Mouse (Mus musculus): ENCODE measurements at regions not wholly inside any gene's neighbourhood (a gene's known extent, or its start where the extent isn't known, plus 50 kb on each side); places are given as distances from the start of the nearest gene placed in this dataset.
A peak's percentile ranks its signal among the peaks of the same experiment; 100 is the strongest.

GRCm38 (mm10) chr3:58166628-58167027 lies 247.9 kb upstream of the Tsc22d2 start:
- H3K9ac ChIP-seq = no peak overlapping the region
- no peaks in the 10 kb centered on the region for H3K36me3 ChIP-seq
- ATAC-seq (replicated peaks; ENCODE audit: insufficient number of reproducible peaks, insufficient read depth, low FRiP score, low read depth) = peak; percentile 86
- H3K4me3 ChIP-seq = no peak overlapping the region
- no peaks in the 10 kb centered on the region for H3K27me3 ChIP-seq
- peaks cover 51% of the 10 kb centered on the region for H3K4me1 ChIP-seq (replicated peaks)
- H3K27ac ChIP-seq = peak overlapping the region; percentile 83
- WGBS = 9% methylated on average over 2 of the region's 2 CpGs
- H3K4me2 ChIP-seq = no peak overlapping the region
- H3K9me3 ChIP-seq (replicated peaks) = no peaks in the 10 kb centered on the region

DNA sequence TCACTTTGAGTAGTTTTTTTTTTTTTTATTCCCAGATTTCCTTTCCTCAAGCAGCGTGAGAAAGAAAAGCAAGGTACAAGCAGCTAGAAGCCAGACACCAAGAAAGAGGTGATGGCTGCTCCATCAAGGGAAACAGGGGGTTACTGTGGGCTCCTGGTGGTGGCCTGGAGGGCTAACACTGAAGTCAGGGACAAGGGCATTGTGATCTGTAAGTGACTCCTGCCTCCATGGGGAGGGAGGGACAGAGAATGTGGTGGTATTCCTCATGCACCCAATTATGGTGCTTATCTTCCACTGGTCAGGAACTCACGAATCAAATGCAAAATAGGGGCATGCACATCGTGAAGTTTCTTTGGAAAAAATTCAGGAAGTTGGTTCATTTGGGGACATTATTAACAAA lies 247.4 kb upstream of the Tsc22d2 start:
- no peaks in the 10 kb centered on the region for H3K36me3 ChIP-seq
- no peaks in the 10 kb centered on the region for H3K9me3 ChIP-seq (replicated peaks)
- H3K27me3 ChIP-seq = no peaks in the 10 kb centered on the region
- no peak overlapping the region for H3K4me2 ChIP-seq
- H3K4me3 ChIP-seq = no peak overlapping the region
- H3K4me1 ChIP-seq (replicated peaks) = peaks cover 47% of the 10 kb centered on the region
- no peak overlapping the region for H3K9ac ChIP-seq
- peak overlapping the region; percentile 83 for H3K27ac ChIP-seq
- WGBS = 27% methylated on average over 3 of the region's 3 CpGs
- no peak for ATAC-seq (replicated peaks; ENCODE audit: insufficient number of reproducible peaks, insufficient read depth, low FRiP score, low read depth)

GRCm38 (mm10) chr3:58167761-58168290 lies 246.7 kb upstream of the Tsc22d2 start:
- Histone ChIP-seq H3K4me1 (replicated peaks) (peaks cover 39% of the 10 kb centered on the region), H3K36me3 (no peaks in the 10 kb centered on the region), H3K27me3 (no peaks in the 10 kb centered on the region), H3K9me3 (replicated peaks) (no peaks in the 10 kb centered on the region), H3K27ac (no peak overlapping the region), H3K4me3 (no peak overlapping the region), H3K4me2 (no peak overlapping the region), H3K9ac (no peak overlapping the region)
- 80% methylated on average over 1 of the region's 1 CpGs for WGBS
- ATAC-seq (replicated peaks; ENCODE audit: insufficient number of reproducible peaks, insufficient read depth, low FRiP score, low read depth) = no peak

DNA sequence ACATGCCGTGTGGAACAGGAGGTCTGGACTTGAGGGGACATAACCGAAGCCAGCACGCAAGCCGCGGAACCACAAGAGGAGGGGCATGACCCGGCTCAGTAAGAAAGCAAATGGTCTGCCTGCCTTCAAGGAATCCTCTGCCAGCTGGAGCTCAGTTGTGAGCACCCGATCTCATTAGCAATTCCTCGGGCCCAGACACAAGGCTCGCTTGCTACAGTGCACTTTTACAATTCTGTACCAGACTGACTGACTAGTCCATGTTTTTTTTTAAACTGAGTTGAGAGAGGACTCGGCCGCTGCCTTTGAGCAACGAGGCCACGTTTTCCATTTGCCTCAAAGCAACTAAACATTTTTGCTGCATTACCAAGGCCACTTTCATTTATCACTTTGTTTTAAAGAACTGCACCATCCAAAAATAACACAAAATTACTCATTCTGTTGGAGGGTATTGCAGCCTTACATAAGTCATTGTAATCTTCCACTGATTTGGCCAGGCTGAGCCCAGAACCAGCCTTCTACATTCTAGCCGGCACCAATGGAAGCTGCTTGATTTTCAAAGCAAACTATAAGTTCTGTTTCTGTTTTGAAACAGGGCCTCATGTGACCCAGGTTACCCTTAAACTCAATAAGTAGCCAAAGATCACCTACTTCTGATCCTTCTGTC lies 245.9 kb upstream of the Tsc22d2 start:
- Histone ChIP-seq H3K27ac (peak overlapping the region; percentile 7; the same call in 1 of the 2 replicates), H3K36me3 (no peaks in the 10 kb centered on the region), H3K9me3 (replicated peaks) (no peaks in the 10 kb centered on the region), H3K4me1 (replicated peaks) (peaks cover 31% of the 10 kb centered on the region), H3K4me2 (no peak overlapping the region), H3K9ac (no peak overlapping the region), H3K4me3 (no peak overlapping the region), H3K27me3 (no peaks in the 10 kb centered on the region)
- 59% methylated on average over 14 of the region's 14 CpGs for WGBS
- ATAC-seq (replicated peaks; ENCODE audit: insufficient number of reproducible peaks, insufficient read depth, low FRiP score, low read depth) = no peak

- H3K9me3 ChIP-seq (replicated peaks) = no peaks in the 10 kb centered on the region
- no peak overlapping the region for H3K9ac ChIP-seq
- no peaks in the 10 kb centered on the region for H3K36me3 ChIP-seq
- no peak for ATAC-seq (replicated peaks; ENCODE audit: insufficient number of reproducible peaks, insufficient read depth, low FRiP score, low read depth)
- H3K27ac ChIP-seq = no peak overlapping the region
- peaks cover 26% of the 10 kb centered on the region for H3K4me1 ChIP-seq (replicated peaks)
- no peaks in the 10 kb centered on the region for H3K27me3 ChIP-seq
- H3K4me2 ChIP-seq = no peak overlapping the region
- 91% methylated on average over 6 of the region's 6 CpGs for WGBS
- H3K4me3 ChIP-seq = no peak overlapping the region
These were observed 244.7 kb upstream of the Tsc22d2 start for GRCm38 (mm10) chr3:58169786-58170185.

- peaks cover 6% of the 10 kb centered on the region for H3K4me1 ChIP-seq (replicated peaks)
- H3K27ac ChIP-seq = no peak overlapping the region
- 70% methylated on average over 5 of the region's 5 CpGs for whole genome bisulfite sequencing
- H3K4me3 ChIP-seq = no peak overlapping the region
- H3K9ac ChIP-seq = no peak overlapping the region
- H3K27me3 ChIP-seq = no peaks in the 10 kb centered on the region
- no peak overlapping the region for H3K4me2 ChIP-seq
- no peaks in the 10 kb centered on the region for H3K36me3 ChIP-seq
- ATAC-seq (replicated peaks; ENCODE audit: insufficient number of reproducible peaks, insufficient read depth, low FRiP score, low read depth) = no peak
- no peaks in the 10 kb centered on the region for H3K9me3 ChIP-seq (replicated peaks)
These were observed 242.4 kb upstream of the Tsc22d2 start for GRCm38 (mm10) chr3:58172096-58172495.

- WGBS = 82% methylated on average over 1 of the region's 1 CpGs
- H3K27ac ChIP-seq = no peak overlapping the region
- H3K36me3 ChIP-seq = no peaks in the 10 kb centered on the region
- no peak for ATAC-seq (replicated peaks; ENCODE audit: insufficient number of reproducible peaks, insufficient read depth, low FRiP score, low read depth)
- no peaks in the 10 kb centered on the region for H3K27me3 ChIP-seq
- no peak overlapping the region for H3K4me3 ChIP-seq
- no peak overlapping the region for H3K9ac ChIP-seq
- no peaks in the 10 kb centered on the region for H3K9me3 ChIP-seq (replicated peaks)
- peaks cover 4% of the 10 kb centered on the region for H3K4me1 ChIP-seq (replicated peaks)
- no peak overlapping the region for H3K4me2 ChIP-seq
These were observed 240.7 kb upstream of the Tsc22d2 start for GRCm38 (mm10) chr3:58173821-58174220.

- no peaks in the 10 kb centered on the region for H3K27me3 ChIP-seq
- no peaks in the 10 kb centered on the region for H3K36me3 ChIP-seq
- no peak overlapping the region for H3K4me3 ChIP-seq
- no peak overlapping the region for H3K9ac ChIP-seq
- peaks cover 10% of the 10 kb centered on the region for H3K4me1 ChIP-seq (replicated peaks)
- H3K4me2 ChIP-seq = peak overlapping the region; percentile 14
- H3K27ac ChIP-seq = peak overlapping the region; percentile 91
- 24% methylated on average over 3 of the region's 3 CpGs for WGBS
- ATAC-seq (replicated peaks; ENCODE audit: insufficient number of reproducible peaks, insufficient read depth, low FRiP score, low read depth) = peak; percentile 94
- no peaks in the 10 kb centered on the region for H3K9me3 ChIP-seq (replicated peaks)
These were observed 232.8 kb upstream of the Tsc22d2 start for GRCm38 (mm10) chr3:58181715-58182114.

GRCm38 (mm10) chr3:58182299-58182698 lies 232.2 kb upstream of the Tsc22d2 start:
- Histone ChIP-seq H3K9ac (no peak overlapping the region), H3K9me3 (replicated peaks) (no peaks in the 10 kb centered on the region), H3K4me3 (no peak overlapping the region), H3K27ac (peak overlapping the region; percentile 91), H3K36me3 (no peaks in the 10 kb centered on the region), H3K4me2 (peak overlapping the region; percentile 49), H3K4me1 (replicated peaks) (peaks cover 10% of the 10 kb centered on the region), H3K27me3 (no peaks in the 10 kb centered on the region)
- peak; percentile 90 for ATAC-seq (replicated peaks; ENCODE audit: insufficient number of reproducible peaks, insufficient read depth, low FRiP score, low read depth)
- WGBS = 20% methylated on average over 4 of the region's 4 CpGs

GRCm38 (mm10) chr3:58183279-58183678 lies 231.2 kb upstream of the Tsc22d2 start:
- ATAC-seq (replicated peaks; ENCODE audit: insufficient number of reproducible peaks, insufficient read depth, low FRiP score, low read depth) = no peak
- no peak overlapping the region for H3K4me2 ChIP-seq
- H3K4me1 ChIP-seq (replicated peaks) = peaks cover 10% of the 10 kb centered on the region
- 58% methylated on average over 3 of the region's 3 CpGs for whole genome bisulfite sequencing
- H3K36me3 ChIP-seq = no peaks in the 10 kb centered on the region
- H3K9me3 ChIP-seq (replicated peaks) = no peaks in the 10 kb centered on the region
- no peak overlapping the region for H3K4me3 ChIP-seq
- H3K27me3 ChIP-seq = no peaks in the 10 kb centered on the region
- peak overlapping the region; percentile 91; the same call in 1 of the 2 replicates for H3K27ac ChIP-seq
- no peak overlapping the region for H3K9ac ChIP-seq

- Histone ChIP-seq H3K4me3 (no peak overlapping the region), H3K4me2 (no peak overlapping the region), H3K27ac (no peak overlapping the region), H3K27me3 (no peaks in the 10 kb centered on the region), H3K9me3 (replicated peaks) (no peaks in the 10 kb centered on the region), H3K36me3 (no peaks in the 10 kb centered on the region), H3K9ac (no peak overlapping the region), H3K4me1 (replicated peaks) (no peaks in the 10 kb centered on the region)
- 81% methylated on average over 6 of the region's 6 CpGs for WGBS
- ATAC-seq (replicated peaks; ENCODE audit: insufficient number of reproducible peaks, insufficient read depth, low FRiP score, low read depth) = no peak
These were observed 214.1 kb upstream of the Tsc22d2 start for GRCm38 (mm10) chr3:58200462-58200861.

GRCm38 (mm10) chr3:58202816-58203215 lies 211.7 kb upstream of the Tsc22d2 start:
- H3K4me1 ChIP-seq (replicated peaks) = no peaks in the 10 kb centered on the region
- no peaks in the 10 kb centered on the region for H3K27me3 ChIP-seq
- no peak overlapping the region for H3K27ac ChIP-seq
- ATAC-seq (replicated peaks; ENCODE audit: insufficient number of reproducible peaks, insufficient read depth, low FRiP score, low read depth) = no peak
- no peak overlapping the region for H3K9ac ChIP-seq
- H3K9me3 ChIP-seq (replicated peaks) = no peaks in the 10 kb centered on the region
- no peaks in the 10 kb centered on the region for H3K36me3 ChIP-seq
- no peak overlapping the region for H3K4me3 ChIP-seq
- H3K4me2 ChIP-seq = no peak overlapping the region
- 49% methylated on average over 5 of the region's 5 CpGs for WGBS
